Mouse (Mus musculus) liver, embryonic 15.5 days (tissue): ENCODE results near the gene Fnip2. TPM values are rescaled to one million over a fixed set of nuclear protein-coding genes. Genes with fewer than 3 reads are reported as not detected.
A peak's percentile ranks its signal among the peaks of the same experiment; 100 is the strongest.

Experiments used
- ATAC-seq: fragments of 200-750 bp; cut with Nextera tagmentation; 2 replicates; pipeline ENCODE4 v1.8.0; 2017; ENCODE audit warnings: moderate number of reproducible peaks, mild to moderate bottlenecking, moderate library complexity; ENCODE audit not compliant: insufficient read depth
- H3K27ac ChIP-seq: fragments of 300-500 bp; sonication (generic); replicated peaks from 2 replicates; pipeline ENCODE4 v1.5.1; 2015; ENCODE audit warnings: mild to moderate bottlenecking, inconsistent platforms
- H3K27me3 ChIP-seq: fragments of 300-500 bp; sonication (generic); 2 replicates; pipeline ENCODE4 v1.6.1; 2015; ENCODE audit warnings: mild to moderate bottlenecking, inconsistent platforms
- H3K36me3 ChIP-seq: fragments of 300-500 bp; sonication (generic); replicated peaks from 2 replicates; pipeline ENCODE4 v1.6.1; 2015; ENCODE audit warnings: moderate library complexity, mild to moderate bottlenecking, inconsistent platforms
- H3K4me1 ChIP-seq: fragments of 300-500 bp; sonication (generic); replicated peaks from 2 replicates; pipeline ENCODE4 v1.6.1; 2015; ENCODE audit warnings: inconsistent platforms
- H3K4me2 ChIP-seq: fragments of 300-500 bp; sonication (generic); 2 replicates; pipeline ENCODE4 v1.6.1; 2015; ENCODE audit warnings: moderate library complexity, mild to moderate bottlenecking, inconsistent platforms
- H3K4me3 ChIP-seq: fragments of 300-500 bp; sonication (generic); replicated peaks from 2 replicates; pipeline ENCODE4 v1.5.1; 2015; ENCODE audit warnings: mild to moderate bottlenecking, inconsistent platforms
- H3K9ac ChIP-seq: fragments of 300-500 bp; sonication (generic); 2 replicates; pipeline ENCODE4 v1.6.1; 2015; ENCODE audit warnings: moderate library complexity, mild to moderate bottlenecking, inconsistent platforms
- H3K9me3 ChIP-seq: fragments of 300-500 bp; sonication (generic); replicated peaks from 2 replicates; pipeline ENCODE4 v1.6.1; 2016; ENCODE audit warnings: inconsistent platforms
- WGBS: fragments of 180-500 bp; shearing (Covaris S2); methylation state at CpG from one replicate; pipeline ENCODE4 v1.1.7; 2015; ENCODE audit warnings: mixed read lengths; ENCODE audit not compliant: insufficient replicate concordance; 5-methylcytosine and 5-hydroxymethylcytosine counted together
- polyA plus RNA-seq: library from polyadenylated mRNA; unstranded; fragments of >200 nt; fragmentation: Nextera tagmentation; extraction: Ambion mirVana; gene quantifications from 2 replicates; pipeline ENCODE4 v1.2.1, GENCODE M21; 2015

Gene Fnip2
- polyA plus RNA-seq, 1 experiment from 2014 or later = 4.8 TPM

GRCm38 (mm10) chr3:79523349-79523748 lies 44.2 kb downstream of the Fnip2 start:
- peaks cover 41% of the 10 kb centered on the region for H3K4me1 ChIP-seq
- no peaks in the 10 kb centered on the region for H3K36me3 ChIP-seq
- H3K27ac ChIP-seq = no peak overlapping the region
- no peak overlapping the region for H3K4me3 ChIP-seq
- H3K9me3 ChIP-seq = no peaks in the 10 kb centered on the region
- no peak overlapping the region for H3K9ac ChIP-seq
- no peak for ATAC-seq
- no peak overlapping the region for H3K4me2 ChIP-seq
- 75% methylated on average over 4 of the region's 4 CpGs for whole genome bisulfite sequencing
- no peaks in the 10 kb centered on the region for H3K27me3 ChIP-seq

- H3K27me3 ChIP-seq = no peaks in the 10 kb centered on the region
- no peaks in the 10 kb centered on the region for H3K9me3 ChIP-seq
- no peak overlapping the region for H3K4me2 ChIP-seq
- H3K9ac ChIP-seq = no peak overlapping the region
- H3K36me3 ChIP-seq = peaks cover 26% of the 10 kb centered on the region
- no peak overlapping the region for H3K4me3 ChIP-seq
- ATAC-seq = no peak
- 46% methylated on average over 9 of the region's 9 CpGs for WGBS
- H3K27ac ChIP-seq = no peak overlapping the region
- H3K4me1 ChIP-seq = peaks cover 45% of the 10 kb centered on the region
Observed at GRCm38 (mm10) chr3:79519862-79520261, 47.7 kb downstream of the Fnip2 start.

GRCm38 (mm10) chr3:79518761-79519527 lies 48.7 kb downstream of the Fnip2 start:
- no peak overlapping the region for H3K9ac ChIP-seq
- peaks cover 36% of the 10 kb centered on the region for H3K36me3 ChIP-seq
- peak overlapping the region; percentile 27; the same call in 1 of the 2 replicates for H3K4me2 ChIP-seq
- no peaks in the 10 kb centered on the region for H3K9me3 ChIP-seq
- H3K4me3 ChIP-seq = no peak overlapping the region
- no peak overlapping the region for H3K27ac ChIP-seq
- H3K4me1 ChIP-seq = peaks cover 45% of the 10 kb centered on the region
- 23% methylated on average over 13 of the region's 13 CpGs for WGBS
- ATAC-seq = peak; percentile 37; the same call in 1 of the 2 replicates
- no peaks in the 10 kb centered on the region for H3K27me3 ChIP-seq

GRCm38 (mm10) chr3:79517884-79518591 lies 49.6 kb downstream of the Fnip2 start:
- H3K9me3 ChIP-seq = no peaks in the 10 kb centered on the region
- peaks cover 40% of the 10 kb centered on the region for H3K4me1 ChIP-seq
- no peak overlapping the region for H3K27ac ChIP-seq
- no peak overlapping the region for H3K4me2 ChIP-seq
- ATAC-seq = no peak
- H3K4me3 ChIP-seq = no peak overlapping the region
- H3K27me3 ChIP-seq = no peaks in the 10 kb centered on the region
- WGBS = 84% methylated on average over 17 of the region's 17 CpGs
- peaks cover 42% of the 10 kb centered on the region for H3K36me3 ChIP-seq
- H3K9ac ChIP-seq = no peak overlapping the region

GRCm38 (mm10) chr3:79516958-79517357 lies 50.6 kb downstream of the Fnip2 start:
- Histone ChIP-seq H3K4me2 (no peak overlapping the region), H3K27ac (no peak overlapping the region), H3K9ac (no peak overlapping the region), H3K36me3 (peaks cover 47% of the 10 kb centered on the region), H3K4me1 (peaks cover 39% of the 10 kb centered on the region), H3K9me3 (no peaks in the 10 kb centered on the region), H3K4me3 (no peak overlapping the region), H3K27me3 (no peaks in the 10 kb centered on the region)
- WGBS = 94% methylated on average over 4 of the region's 4 CpGs
- no peak for ATAC-seq

- Histone ChIP-seq H3K9me3 (no peaks in the 10 kb centered on the region), H3K36me3 (peaks cover 53% of the 10 kb centered on the region), H3K4me1 (peaks cover 39% of the 10 kb centered on the region), H3K27ac (no peak overlapping the region), H3K9ac (no peak overlapping the region), H3K4me3 (no peak overlapping the region), H3K4me2 (0 out of 2 replicates have a peak overlapping the region, but pooled peaks have one; percentile 11), H3K27me3 (no peaks in the 10 kb centered on the region)
- 63% methylated on average over 14 of the region's 14 CpGs for WGBS
- 0 out of 2 replicates have a peak, but pooled peaks have one; percentile 26 for ATAC-seq
Observed at GRCm38 (mm10) chr3:79516099-79516920, 51.3 kb downstream of the Fnip2 start.

- Histone ChIP-seq H3K4me2 (no peak overlapping the region), H3K9me3 (no peaks in the 10 kb centered on the region), H3K9ac (no peak overlapping the region), H3K27me3 (no peaks in the 10 kb centered on the region), H3K4me1 (peaks cover 25% of the 10 kb centered on the region), H3K4me3 (no peak overlapping the region), H3K36me3 (peaks cover 53% of the 10 kb centered on the region), H3K27ac (no peak overlapping the region)
- ATAC-seq = no peak
- 85% methylated on average over 2 of the region's 2 CpGs for WGBS
Observed at GRCm38 (mm10) chr3:79514304-79514703, 53.3 kb downstream of the Fnip2 start.

- Histone ChIP-seq H3K9ac (no peak overlapping the region), H3K9me3 (no peaks in the 10 kb centered on the region), H3K4me3 (no peak overlapping the region), H3K27ac (no peak overlapping the region), H3K36me3 (peaks cover 78% of the 10 kb centered on the region), H3K4me1 (no peaks in the 10 kb centered on the region), H3K27me3 (no peaks in the 10 kb centered on the region), H3K4me2 (no peak overlapping the region)
- WGBS = 85% methylated on average over 2 of the region's 2 CpGs
- ATAC-seq = no peak
Observed at GRCm38 (mm10) chr3:79501166-79501728, 66.3 kb downstream of the Fnip2 start.

GRCm38 (mm10) chr3:79500279-79500678 lies 67.3 kb downstream of the Fnip2 start:
- no peak overlapping the region for H3K4me3 ChIP-seq
- H3K27me3 ChIP-seq = no peaks in the 10 kb centered on the region
- no peak for ATAC-seq
- no peak overlapping the region for H3K4me2 ChIP-seq
- H3K9me3 ChIP-seq = no peaks in the 10 kb centered on the region
- no peak overlapping the region for H3K9ac ChIP-seq
- H3K36me3 ChIP-seq = peaks cover 75% of the 10 kb centered on the region
- WGBS = 91% methylated on average over 10 of the region's 10 CpGs
- H3K27ac ChIP-seq = no peak overlapping the region
- no peaks in the 10 kb centered on the region for H3K4me1 ChIP-seq

GRCm38 (mm10) chr3:79496668-79497067 lies 70.9 kb downstream of the Fnip2 start:
- H3K27ac ChIP-seq = no peak overlapping the region
- H3K4me2 ChIP-seq = no peak overlapping the region
- no peak overlapping the region for H3K4me3 ChIP-seq
- peaks cover 83% of the 10 kb centered on the region for H3K36me3 ChIP-seq
- no peaks in the 10 kb centered on the region for H3K4me1 ChIP-seq
- 88% methylated on average over 6 of the region's 6 CpGs for WGBS
- no peaks in the 10 kb centered on the region for H3K27me3 ChIP-seq
- ATAC-seq = no peak
- no peaks in the 10 kb centered on the region for H3K9me3 ChIP-seq
- no peak overlapping the region for H3K9ac ChIP-seq
